Mouse (Mus musculus) midbrain, postnatal 0 days (tissue): ENCODE measurements around the gene Commd1. TPM values are rescaled to one million over a fixed set of nuclear protein-coding genes. Genes with fewer than 3 reads are reported as not detected.

ENCODE experiments used
- ATAC-seq: fragments of 200-750 bp; cut with Nextera tagmentation; 2 replicates; pipeline ENCODE4 v1.8.0; 2017; ENCODE audit warnings: moderate number of reproducible peaks, mild to moderate bottlenecking, moderate TSS enrichment, moderate library complexity; ENCODE audit not compliant: low FRiP score
- DNase-seq: peaks from one replicate; pipeline ENCODE4 v3.0.0-alpha.2; 2015; ENCODE audit warnings: low spot score
- H3K27ac ChIP-seq: fragments of 300-500 bp; sonication (generic); 2 replicates; pipeline ENCODE4 v1.5.1; 2014; ENCODE audit warnings: low read depth, mild to moderate bottlenecking, low read length, mixed read lengths
- H3K27me3 ChIP-seq: fragments of 300-500 bp; sonication (generic); 2 replicates; pipeline ENCODE4 v1.6.1; 2014; ENCODE audit warnings: low read length, control low read depth, mixed read lengths; ENCODE audit not compliant: insufficient read depth
- H3K36me3 ChIP-seq: fragments of 300-500 bp; sonication (generic); 2 replicates; pipeline ENCODE4 v1.6.1; 2014; ENCODE audit warnings: low read length, control low read depth, mixed read lengths; ENCODE audit not compliant: insufficient read depth
- H3K4me1 ChIP-seq: fragments of 300-500 bp; sonication (generic); 2 replicates; pipeline ENCODE4 v1.6.1; 2014; ENCODE audit warnings: mild to moderate bottlenecking, control low read depth, antibody characterized with exemption, low read length, mixed read lengths; ENCODE audit not compliant: insufficient read depth
- H3K4me2 ChIP-seq: fragments of 300-500 bp; sonication (generic); 2 replicates; pipeline ENCODE4 v1.6.1; 2014; ENCODE audit warnings: low read depth, mild to moderate bottlenecking, low read length, mixed read lengths; ENCODE audit not compliant: poor library complexity, severe bottlenecking
- H3K4me3 ChIP-seq: fragments of 300-500 bp; sonication (generic); 2 replicates; pipeline ENCODE4 v1.5.1; 2014; ENCODE audit warnings: low read depth, mild to moderate bottlenecking, low read length, moderate library complexity
- H3K9ac ChIP-seq: fragments of 300-500 bp; sonication (generic); replicated peaks from 2 replicates; pipeline ENCODE4 v1.6.1; 2014; ENCODE audit warnings: mild to moderate bottlenecking, low read length, moderate library complexity, mixed read lengths; ENCODE audit not compliant: poor library complexity, severe bottlenecking
- H3K9me3 ChIP-seq: fragments of 300-500 bp; sonication (generic); 2 replicates; pipeline ENCODE4 v1.6.1; 2016; ENCODE audit warnings: low read length, control low read depth
- CTCF ChIP-seq: IDR thresholded peaks from 2 replicates; pipeline ENCODE4 v1.5.1; 2016; ENCODE audit warnings: antibody characterized with exemption, mild to moderate bottlenecking
- WGBS: fragments of 180-500 bp; shearing (Covaris S2); extraction: QIAGEN DNeasy Blood & Tissue Kit; methylation state at CpG from one replicate; pipeline ENCODE4 v1.1.7; 2014; 5-methylcytosine and 5-hydroxymethylcytosine counted together
- polyA plus RNA-seq: library from polyadenylated mRNA; unstranded; fragments of >200 nt; fragmentation: Nextera tagmentation; extraction: Ambion mirVana; gene quantifications from 2 replicates; pipeline ENCODE4 v1.2.1, GENCODE M21; 2015
- total RNA-seq: library from RNA; depleted of rRNA; stranded (reverse); fragments of >200 nt; gene quantifications from 2 replicates; pipeline ENCODE4 v1.2.3, GENCODE M21; 2014

Commd1 gene
- total and polyA plus RNA-seq, 2 experiments from 2014 or later, result 23.5 to 221 TPM

DNA sequence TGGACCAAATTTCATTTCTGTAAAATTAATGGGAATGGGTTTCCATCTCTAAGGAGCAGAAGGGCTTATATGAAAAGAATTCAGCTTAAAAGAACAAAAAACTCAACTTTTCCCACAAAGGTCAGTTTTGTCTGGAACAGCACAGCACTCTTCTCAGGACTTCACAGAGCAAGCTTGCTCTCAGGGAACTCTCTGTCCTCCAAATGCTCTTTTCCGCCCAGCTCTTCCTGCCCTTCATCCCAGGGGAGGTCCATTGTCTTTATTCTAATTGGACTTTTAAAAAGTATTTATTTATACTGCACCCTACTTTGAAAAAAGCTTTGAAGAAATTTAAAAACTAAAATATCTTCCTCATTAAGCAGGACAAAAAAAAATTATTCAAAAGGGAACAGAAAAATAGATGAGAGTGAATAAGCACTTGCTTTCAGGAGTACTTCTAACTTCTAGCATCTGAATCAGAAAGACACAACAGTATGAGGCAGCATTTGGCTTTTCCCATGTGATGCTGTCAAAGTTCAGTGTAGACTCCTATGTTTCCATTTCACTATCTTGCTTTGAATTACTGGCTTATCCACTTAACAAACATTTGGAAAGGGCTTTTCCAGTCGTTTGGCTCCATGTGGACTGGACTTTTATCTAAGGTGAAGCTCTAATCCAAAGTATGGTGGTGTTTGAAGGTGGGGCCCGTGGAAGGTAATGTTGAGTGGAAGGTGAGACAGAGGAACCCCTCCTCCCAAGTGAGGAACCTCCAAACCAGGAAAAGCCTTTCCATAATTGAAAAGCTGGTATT, 101.6 kb downstream of the Commd1 start:
- ATAC-seq, result no peak
- Histone ChIP-seq H3K4me1 (no peaks in the 10 kb centered on the region), H3K4me2 (no peak overlapping the region), H3K36me3 (no peaks in the 10 kb centered on the region), H3K27ac (no peak overlapping the region), H3K9me3 (no peaks in the 10 kb centered on the region), H3K4me3 (no peak overlapping the region), H3K9ac (no peak overlapping the region), H3K27me3 (no peaks in the 10 kb centered on the region)
- WGBS, result 78% methylated on average over 3 of the region's 3 CpGs
- no peak for DNase-seq
- TF ChIP-seq CTCF, result no peak

DNA sequence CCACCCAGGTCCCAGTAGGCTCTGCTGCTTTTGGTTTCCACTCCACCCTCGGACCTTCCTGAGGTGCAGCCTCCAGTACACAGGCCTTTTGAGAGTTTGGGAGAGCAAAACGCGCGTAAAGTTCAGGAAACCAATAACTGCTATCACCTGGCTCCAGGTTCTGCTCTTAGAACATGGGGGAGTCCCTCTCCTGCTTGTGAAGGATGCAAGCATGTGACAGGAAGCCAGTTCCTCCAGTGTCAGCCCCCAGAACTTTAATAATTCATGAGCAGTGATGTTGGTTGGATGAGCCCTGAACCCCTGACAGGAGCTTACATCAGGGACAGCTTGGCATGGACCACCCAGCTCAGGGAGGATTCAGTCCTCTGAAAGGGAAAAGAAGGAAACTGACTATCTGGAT, 102.5 kb downstream of the Commd1 start:
- no peak overlapping the region for H3K27ac ChIP-seq
- ATAC-seq, result no peak

DNA sequence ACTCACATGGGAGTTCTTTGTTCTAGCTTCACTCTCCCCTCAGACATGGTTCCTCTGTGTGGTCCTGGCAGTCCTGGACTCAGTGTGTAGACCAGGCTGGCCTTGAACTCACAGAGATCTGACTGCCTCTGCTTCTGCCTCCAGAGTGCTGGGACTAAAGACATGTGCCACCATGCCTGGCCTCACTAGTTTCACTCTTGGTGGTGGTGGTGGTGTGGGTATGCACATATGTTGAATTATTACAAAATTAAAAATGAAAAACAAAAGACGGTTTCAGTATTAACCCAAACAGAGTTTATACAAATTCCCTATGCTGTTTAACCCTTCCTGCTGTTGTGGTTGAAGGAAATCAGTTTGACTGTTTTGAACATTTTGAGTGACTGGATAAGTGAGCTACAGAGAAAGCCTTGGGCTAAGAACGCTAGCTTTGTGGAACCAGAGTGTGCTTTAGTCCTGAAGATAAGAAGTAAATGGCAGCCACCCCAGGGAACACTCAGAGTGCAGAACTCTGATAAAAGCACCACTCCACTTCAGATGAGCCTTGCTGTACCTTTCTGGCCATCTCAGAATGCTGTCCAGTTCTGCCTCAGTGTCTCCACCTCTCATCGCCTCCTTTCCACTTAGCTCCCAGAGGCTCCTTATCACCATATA, 105.4 kb downstream of the Commd1 start:
- Histone ChIP-seq H3K27ac (no peak overlapping the region), H3K9me3 (no peaks in the 10 kb centered on the region), H3K4me3 (no peak overlapping the region), H3K4me2 (no peak overlapping the region), H3K27me3 (no peaks in the 10 kb centered on the region), H3K9ac (no peak overlapping the region), H3K36me3 (no peaks in the 10 kb centered on the region), H3K4me1 (0 out of 2 replicates have a peak, but pooled peaks cover 6% of the 10 kb centered on the region)
- WGBS, result 77% methylated on average over 3 of the region's 3 CpGs
- ATAC-seq (no peak), DNase-seq (no peak)
- no peak for TF ChIP-seq CTCF

More for the DNA sequence above, 102.5 kb downstream of the Commd1 start:
- H3K4me3 ChIP-seq, result no peak overlapping the region
- no peaks in the 10 kb centered on the region for H3K36me3 ChIP-seq
- H3K9me3 ChIP-seq, result no peaks in the 10 kb centered on the region
- no peaks in the 10 kb centered on the region for H3K27me3 ChIP-seq
- DNase-seq, result no peak
- H3K9ac ChIP-seq, result no peak overlapping the region
- TF ChIP-seq CTCF, result no peak
- 83% methylated on average over 4 of the region's 4 CpGs for WGBS
- H3K4me2 ChIP-seq, result no peak overlapping the region
- 0 out of 2 replicates have a peak, but pooled peaks cover 6% of the 10 kb centered on the region for H3K4me1 ChIP-seq

DNA sequence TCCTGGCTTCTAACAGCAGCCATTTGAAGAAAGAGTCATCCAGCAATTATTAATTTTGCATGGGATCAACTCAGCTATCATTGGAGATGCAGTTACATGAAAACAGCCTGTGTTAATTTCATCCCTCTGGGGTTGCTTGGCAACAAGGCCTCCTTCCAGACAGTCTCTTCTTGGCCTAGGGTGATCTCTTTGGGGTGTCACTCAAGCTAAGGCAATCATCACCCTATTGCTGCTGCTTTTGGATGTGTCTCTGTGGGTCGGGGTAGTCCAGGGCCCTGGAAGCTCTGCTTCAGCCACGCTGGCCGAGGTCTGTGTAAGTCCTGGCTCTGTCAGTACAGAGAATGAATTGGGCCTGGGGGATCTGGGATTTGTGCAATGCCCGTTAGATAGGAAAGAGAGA, 106.9 kb downstream of the Commd1 start:
- H3K4me3 ChIP-seq, result no peak overlapping the region
- H3K9ac ChIP-seq, result no peak overlapping the region
- DNase-seq, result peak; percentile 32
- H3K9me3 ChIP-seq, result no peaks in the 10 kb centered on the region
- no peak overlapping the region for H3K4me2 ChIP-seq
- H3K27ac ChIP-seq, result peak overlapping the region; percentile 65; the same call in 1 of the 2 replicates
- peak; percentile 87 for ATAC-seq
- H3K4me1 ChIP-seq, result 0 out of 2 replicates have a peak, but pooled peaks cover 6% of the 10 kb centered on the region
- no peak for TF ChIP-seq CTCF
- no peaks in the 10 kb centered on the region for H3K36me3 ChIP-seq
- no peaks in the 10 kb centered on the region for H3K27me3 ChIP-seq
- 33% methylated on average over 4 of the region's 4 CpGs for WGBS

DNA sequence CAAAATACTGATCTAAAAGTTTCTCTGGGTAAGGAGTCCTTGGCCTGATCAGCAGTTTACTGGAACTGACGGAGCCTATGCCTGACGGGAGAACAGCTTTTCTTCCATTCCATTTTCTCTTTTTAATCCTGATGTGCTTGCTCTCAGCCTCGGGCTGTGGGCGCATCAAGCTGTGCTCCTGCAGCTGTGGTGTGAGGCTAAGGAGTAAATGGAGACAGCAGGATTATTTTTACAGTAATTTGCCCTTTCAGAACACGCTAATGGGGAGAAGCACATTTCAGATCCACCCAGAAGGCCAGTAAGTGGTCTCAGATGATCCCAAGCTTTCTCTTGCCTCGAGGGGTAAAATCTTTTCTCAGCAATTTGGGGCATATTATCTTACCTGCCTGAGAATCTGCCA, 107.4 kb downstream of the Commd1 start:
- H3K36me3 ChIP-seq, result no peaks in the 10 kb centered on the region
- H3K27me3 ChIP-seq, result no peaks in the 10 kb centered on the region
- WGBS, result 24% methylated on average over 6 of the region's 6 CpGs
- 0 out of 2 replicates have a peak, but pooled peaks cover 6% of the 10 kb centered on the region for H3K4me1 ChIP-seq
- no peaks in the 10 kb centered on the region for H3K9me3 ChIP-seq
- H3K9ac ChIP-seq, result no peak overlapping the region
- DNase-seq (no peak), ATAC-seq (peak; percentile 33; the same call in 1 of the 2 replicates)
- no peak for TF ChIP-seq CTCF
- no peak overlapping the region for H3K4me2 ChIP-seq
- H3K4me3 ChIP-seq, result no peak overlapping the region
- peak overlapping the region; percentile 65 for H3K27ac ChIP-seq

DNA sequence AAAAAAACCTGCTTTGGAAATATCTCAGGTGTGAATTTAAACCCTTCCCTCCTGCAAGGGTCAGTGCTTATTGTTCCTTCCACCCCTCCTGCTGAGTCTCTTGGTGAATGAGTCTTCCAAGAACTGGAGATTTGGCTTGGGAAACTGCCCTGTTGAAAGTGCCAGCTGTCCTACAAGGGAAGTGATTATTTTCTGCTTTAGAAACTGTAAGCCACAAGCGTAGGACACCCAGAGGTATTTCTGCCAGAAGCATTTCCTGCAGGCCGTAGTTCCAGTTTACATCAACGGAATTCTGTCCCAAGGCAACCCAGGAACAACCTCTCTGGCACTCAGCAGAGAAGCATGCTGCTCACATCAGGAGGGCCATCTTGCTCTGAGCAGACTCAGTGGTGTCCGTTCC, 108.8 kb downstream of the Commd1 start:
- Histone ChIP-seq H3K27me3 (no peaks in the 10 kb centered on the region), H3K27ac (no peak overlapping the region)
- WGBS, result 42% methylated on average over 4 of the region's 4 CpGs

More for the DNA sequence above, 108.8 kb downstream of the Commd1 start:
- DNase-seq, result peak; percentile 44
- Histone ChIP-seq H3K4me2 (no peak overlapping the region), H3K9ac (no peak overlapping the region), H3K36me3 (no peaks in the 10 kb centered on the region), H3K4me1 (0 out of 2 replicates have a peak, but pooled peaks cover 6% of the 10 kb centered on the region), H3K4me3 (no peak overlapping the region), H3K9me3 (no peaks in the 10 kb centered on the region)
- no peak for TF ChIP-seq CTCF
- no peak for ATAC-seq
